Mouse (Mus musculus) lung, embryonic 16.5 days (tissue): Measurements from ENCODE around the gene Plbd1. TPM values are rescaled to one million over a fixed set of nuclear protein-coding genes. Genes with fewer than 3 reads are reported as not detected.

Experiments
- ATAC-seq: fragments of 200-750 bp; cut with Nextera tagmentation; 2 replicates; pipeline ENCODE4 v1.8.0; 2017; ENCODE audit warnings: low read depth, mild to moderate bottlenecking, moderate library complexity
- H3K27ac ChIP-seq: fragments of 300-500 bp; sonication (generic); 2 replicates; pipeline ENCODE4 v1.5.1; 2014; ENCODE audit warnings: mild to moderate bottlenecking, control low read depth, low read length
- H3K27me3 ChIP-seq: fragments of 300-500 bp; sonication (generic); 2 replicates; pipeline ENCODE4 v1.6.1; 2014; ENCODE audit warnings: low read depth, low read length, mixed read lengths; ENCODE audit not compliant: control insufficient read depth, insufficient read depth
- H3K36me3 ChIP-seq: fragments of 300-500 bp; sonication (generic); 2 replicates; pipeline ENCODE4 v1.6.1; 2014; ENCODE audit warnings: low read length; ENCODE audit not compliant: control insufficient read depth, insufficient read depth
- H3K4me1 ChIP-seq: fragments of 300-500 bp; sonication (generic); replicated peaks from 2 replicates; pipeline ENCODE4 v1.6.1; 2014; ENCODE audit warnings: low read length, mixed read lengths; ENCODE audit not compliant: control insufficient read depth, insufficient read depth
- H3K4me2 ChIP-seq: fragments of 300-500 bp; sonication (generic); 2 replicates; pipeline ENCODE4 v1.6.1; 2014; ENCODE audit warnings: low read depth, low read length, control low read depth
- H3K4me3 ChIP-seq: fragments of 300-500 bp; sonication (generic); 2 replicates; pipeline ENCODE4 v1.5.1; 2014; ENCODE audit warnings: mild to moderate bottlenecking, low read length, control low read depth
- H3K9ac ChIP-seq: fragments of 300-500 bp; sonication (generic); 2 replicates; pipeline ENCODE4 v1.6.1; 2014; ENCODE audit warnings: low read length, control low read depth
- H3K9me3 ChIP-seq: fragments of 300-500 bp; sonication (generic); 2 replicates; pipeline ENCODE4 v1.6.1; 2016; ENCODE audit warnings: low read length; ENCODE audit not compliant: control insufficient read depth
- WGBS: fragments of 180-500 bp; shearing (Covaris S2); extraction: QIAGEN DNeasy Blood & Tissue Kit; methylation state at CpG from one replicate; pipeline ENCODE4 v1.1.7; 2014; 5-methylcytosine and 5-hydroxymethylcytosine counted together
- polyA plus RNA-seq: library from polyadenylated mRNA; unstranded; fragments of >200 nt; fragmentation: Nextera tagmentation; extraction: Ambion mirVana; gene quantifications from 2 replicates; pipeline ENCODE4 v1.2.1, GENCODE M21; 2015

The Plbd1 gene
- polyA plus RNA-seq, 1 experiment from 2014 or later, result 5.8 TPM

- H3K36me3 ChIP-seq, result no peaks in the 10 kb centered on the region
- H3K9ac ChIP-seq, result no peak overlapping the region
- ATAC-seq, result no peak
- H3K4me2 ChIP-seq, result no peak overlapping the region
- H3K27me3 ChIP-seq, result peaks cover 19% of the 10 kb centered on the region
- no peak overlapping the region for H3K27ac ChIP-seq
- WGBS, result 85% methylated on average over 9 of the region's 9 CpGs
- H3K9me3 ChIP-seq, result no peaks in the 10 kb centered on the region
- H3K4me1 ChIP-seq, result peaks cover 14% of the 10 kb centered on the region
- H3K4me3 ChIP-seq, result no peak overlapping the region
These were observed 2.5 kb downstream of the Plbd1 start for GRCm38 (mm10) chr6:136659226-136659625.

- no peaks in the 10 kb centered on the region for H3K36me3 ChIP-seq
- H3K9me3 ChIP-seq, result no peaks in the 10 kb centered on the region
- H3K4me2 ChIP-seq, result no peak overlapping the region
- 77% methylated on average over 4 of the region's 4 CpGs for WGBS
- peaks cover 19% of the 10 kb centered on the region for H3K27me3 ChIP-seq
- no peak overlapping the region for H3K27ac ChIP-seq
- peaks cover 14% of the 10 kb centered on the region for H3K4me1 ChIP-seq
- ATAC-seq, result no peak
- H3K9ac ChIP-seq, result no peak overlapping the region
- H3K4me3 ChIP-seq, result no peak overlapping the region
These were observed 3.4 kb downstream of the Plbd1 start for GRCm38 (mm10) chr6:136658303-136658702.

GRCm38 (mm10) chr6:136655786-136656185, 5.9 kb downstream of the Plbd1 start:
- H3K27me3 ChIP-seq, result peaks cover 2% of the 10 kb centered on the region
- no peaks in the 10 kb centered on the region for H3K9me3 ChIP-seq
- H3K4me1 ChIP-seq, result peaks cover 2% of the 10 kb centered on the region; the same call in 1 of the 2 replicates
- no peaks in the 10 kb centered on the region for H3K36me3 ChIP-seq
- 0 out of 2 replicates have a peak overlapping the region, but pooled peaks have one; percentile 15 for H3K9ac ChIP-seq
- no peak overlapping the region for H3K27ac ChIP-seq
- ATAC-seq, result no peak
- H3K4me3 ChIP-seq, result peak overlapping the region; percentile 18
- peak overlapping the region; percentile 41 for H3K4me2 ChIP-seq
- WGBS, result 65% methylated on average over 11 of the region's 11 CpGs

- 93% methylated on average over 20 of the region's 20 CpGs for WGBS
These were observed 7.3 kb downstream of the Plbd1 start for GRCm38 (mm10) chr6:136654470-136654869.

GRCm38 (mm10) chr6:136653331-136653730, 8.4 kb downstream of the Plbd1 start:
- Histone ChIP-seq H3K4me2 (no peak overlapping the region), H3K4me3 (no peak overlapping the region), H3K9me3 (no peaks in the 10 kb centered on the region), H3K27ac (no peak overlapping the region), H3K4me1 (no peaks in the 10 kb centered on the region; the same call in 1 of the 2 replicates), H3K9ac (no peak overlapping the region), H3K27me3 (no peaks in the 10 kb centered on the region), H3K36me3 (no peaks in the 10 kb centered on the region)
- ATAC-seq, result no peak
- 56% methylated on average over 5 of the region's 5 CpGs for whole genome bisulfite sequencing

More at GRCm38 (mm10) chr6:136654470-136654869, 7.3 kb downstream of the Plbd1 start:
- ATAC-seq, result no peak
- H3K9me3 ChIP-seq, result no peaks in the 10 kb centered on the region
- H3K27me3 ChIP-seq, result no peaks in the 10 kb centered on the region
- no peak overlapping the region for H3K4me3 ChIP-seq
- H3K4me1 ChIP-seq, result no peaks in the 10 kb centered on the region; the same call in 1 of the 2 replicates
- no peak overlapping the region for H3K9ac ChIP-seq
- H3K27ac ChIP-seq, result no peak overlapping the region
- H3K36me3 ChIP-seq, result no peaks in the 10 kb centered on the region
- H3K4me2 ChIP-seq, result no peak overlapping the region

GRCm38 (mm10) chr6:136650664-136651063, 11.1 kb downstream of the Plbd1 start:
- no peak for ATAC-seq
- H3K27me3 ChIP-seq, result no peaks in the 10 kb centered on the region
- no peaks in the 10 kb centered on the region for H3K9me3 ChIP-seq
- WGBS, result 85% methylated on average over 8 of the region's 8 CpGs
- no peaks in the 10 kb centered on the region for H3K36me3 ChIP-seq
- no peak overlapping the region for H3K9ac ChIP-seq
- H3K4me1 ChIP-seq, result no peaks in the 10 kb centered on the region
- H3K4me3 ChIP-seq, result no peak overlapping the region
- H3K4me2 ChIP-seq, result no peak overlapping the region
- no peak overlapping the region for H3K27ac ChIP-seq

GRCm38 (mm10) chr6:136647455-136647861, 14.3 kb downstream of the Plbd1 start:
- H3K27ac ChIP-seq, result no peak overlapping the region
- H3K9me3 ChIP-seq, result no peaks in the 10 kb centered on the region
- H3K4me3 ChIP-seq, result no peak overlapping the region
- H3K36me3 ChIP-seq, result no peaks in the 10 kb centered on the region
- no peaks in the 10 kb centered on the region for H3K27me3 ChIP-seq
- no peak for ATAC-seq
- H3K4me1 ChIP-seq, result no peaks in the 10 kb centered on the region
- 33% methylated on average over 10 of the region's 10 CpGs for WGBS
- no peak overlapping the region for H3K4me2 ChIP-seq
- no peak overlapping the region for H3K9ac ChIP-seq

GRCm38 (mm10) chr6:136646207-136646606, 15.5 kb downstream of the Plbd1 start:
- no peak overlapping the region for H3K9ac ChIP-seq
- H3K4me1 ChIP-seq, result no peaks in the 10 kb centered on the region
- no peak overlapping the region for H3K4me2 ChIP-seq
- WGBS, result 48% methylated on average over 6 of the region's 6 CpGs
- no peak overlapping the region for H3K4me3 ChIP-seq
- no peaks in the 10 kb centered on the region for H3K36me3 ChIP-seq
- no peak for ATAC-seq
- H3K27ac ChIP-seq, result no peak overlapping the region
- no peaks in the 10 kb centered on the region for H3K27me3 ChIP-seq
- no peaks in the 10 kb centered on the region for H3K9me3 ChIP-seq

GRCm38 (mm10) chr6:136645754-136646153, 16.0 kb downstream of the Plbd1 start:
- H3K27ac ChIP-seq, result no peak overlapping the region
- no peak for ATAC-seq
- no peaks in the 10 kb centered on the region for H3K4me1 ChIP-seq
- H3K36me3 ChIP-seq, result no peaks in the 10 kb centered on the region
- no peak overlapping the region for H3K4me2 ChIP-seq
- H3K27me3 ChIP-seq, result no peaks in the 10 kb centered on the region
- WGBS, result 44% methylated on average over 9 of the region's 9 CpGs
- no peak overlapping the region for H3K9ac ChIP-seq
- no peak overlapping the region for H3K4me3 ChIP-seq
- no peaks in the 10 kb centered on the region for H3K9me3 ChIP-seq

GRCm38 (mm10) chr6:136644171-136644570, 17.6 kb downstream of the Plbd1 start:
- H3K9ac ChIP-seq, result no peak overlapping the region
- H3K4me1 ChIP-seq, result no peaks in the 10 kb centered on the region
- 92% methylated on average over 2 of the region's 2 CpGs for WGBS
- no peak overlapping the region for H3K4me2 ChIP-seq
- no peaks in the 10 kb centered on the region for H3K36me3 ChIP-seq
- no peak overlapping the region for H3K4me3 ChIP-seq
- no peak overlapping the region for H3K27ac ChIP-seq
- ATAC-seq, result no peak
- H3K9me3 ChIP-seq, result no peaks in the 10 kb centered on the region
- H3K27me3 ChIP-seq, result no peaks in the 10 kb centered on the region
